Mouse (Mus musculus) kidney, adult 2 months (tissue): ENCODE data around the gene Pheta1.

Source experiments
- CTCF ChIP-seq: fragments of 200-500 bp; conservative IDR thresholded peaks from 2 replicates; pipeline ENCODE4 v1.5.1; 2011; ENCODE audit warnings: low read depth, mild to moderate bottlenecking, control low read depth, low read length, moderate library complexity, mixed read lengths; ENCODE audit not compliant: insufficient read depth, insufficient read length
- POLR2A ChIP-seq: fragments of 200-500 bp; IDR thresholded peaks from one replicate; pipeline ENCODE4 v1.6.1; 2011; ENCODE audit warnings: low read depth, low read length, control low read depth

DNA sequence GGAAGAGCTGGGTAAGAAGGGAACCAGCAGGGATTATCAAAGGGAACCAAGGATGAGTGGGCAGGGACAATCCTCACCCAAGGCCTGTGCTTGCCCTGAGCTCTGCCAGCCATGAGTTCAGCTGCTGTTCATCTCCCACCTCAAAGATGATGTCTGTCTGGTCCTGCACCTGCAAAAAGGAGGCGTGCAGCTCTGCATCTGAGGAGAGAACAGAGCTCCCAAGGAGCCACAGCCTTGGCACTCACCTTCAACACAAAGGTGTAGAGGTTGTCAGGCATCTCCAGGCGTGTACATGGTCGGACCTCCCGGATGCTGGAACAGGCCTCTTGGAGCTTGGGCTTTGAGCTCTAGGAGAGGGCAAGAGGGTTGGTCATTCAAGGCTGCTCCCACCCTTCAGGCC, 29.9 kb upstream of the Pheta1 start:
- TF ChIP-seq POLR2A (no peak), CTCF (no peak)
